Mouse (Mus musculus) heart, adult 9 months (tissue): ENCODE results near the gene Sept11.
A peak's percentile ranks its signal among the peaks of the same experiment; 100 is the strongest.

Source experiments
- DNase-seq, 2 experiments: peaks; one replicate each; pipeline ENCODE4 v3.0.0; 2022; ENCODE audit warnings: low spot score in 2 of 2

Gene Sept11

GRCm38 (mm10) chr5:93174675-93175074 lies 81.4 kb downstream of the Sept11 start:
- no peak for DNase-seq

GRCm38 (mm10) chr5:93178616-93179015 lies 85.4 kb downstream of the Sept11 start:
- no peak for DNase-seq

DNA sequence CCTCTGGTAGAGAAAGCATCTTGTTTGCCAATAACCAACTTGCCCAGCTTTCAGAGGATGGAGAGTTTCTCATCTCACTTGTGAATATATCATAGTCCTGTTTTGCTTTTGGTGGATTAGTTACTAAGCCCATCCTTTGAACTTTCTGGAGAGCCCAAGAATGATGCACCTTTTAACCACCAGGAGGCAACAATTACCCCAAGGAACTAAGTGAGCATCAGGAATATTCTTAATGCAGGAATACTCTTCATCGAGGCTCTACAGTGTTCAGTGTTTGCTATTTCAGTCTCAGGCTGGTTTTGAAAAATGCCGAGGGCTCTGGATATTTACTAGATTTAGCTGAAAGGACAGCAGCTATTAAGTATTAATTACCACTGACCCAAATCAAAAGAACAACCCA lies 87.0 kb downstream of the Sept11 start:
- DNase-seq = peak in 1 of 2 experiments; percentile 16

DNA sequence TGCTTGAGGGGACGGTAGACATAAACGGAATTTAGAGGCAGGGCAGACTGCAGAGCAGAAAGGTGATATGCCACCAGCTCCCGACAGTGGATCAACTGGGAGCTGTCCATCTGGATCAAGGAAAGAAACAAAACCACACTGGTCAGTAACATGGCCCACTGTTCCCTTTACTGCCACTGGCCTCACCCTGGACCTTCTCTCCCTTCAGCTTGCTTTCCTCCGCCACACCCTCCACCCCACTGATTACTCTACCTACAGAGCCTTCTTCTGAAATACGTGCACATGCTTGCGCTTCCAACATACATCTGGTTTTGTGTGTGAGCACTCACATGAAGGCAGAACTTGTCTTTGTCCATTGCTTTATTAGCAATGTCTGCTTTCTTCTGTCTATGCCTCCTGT lies 90.1 kb downstream of the Sept11 start:
- DNase-seq = no peak

DNA sequence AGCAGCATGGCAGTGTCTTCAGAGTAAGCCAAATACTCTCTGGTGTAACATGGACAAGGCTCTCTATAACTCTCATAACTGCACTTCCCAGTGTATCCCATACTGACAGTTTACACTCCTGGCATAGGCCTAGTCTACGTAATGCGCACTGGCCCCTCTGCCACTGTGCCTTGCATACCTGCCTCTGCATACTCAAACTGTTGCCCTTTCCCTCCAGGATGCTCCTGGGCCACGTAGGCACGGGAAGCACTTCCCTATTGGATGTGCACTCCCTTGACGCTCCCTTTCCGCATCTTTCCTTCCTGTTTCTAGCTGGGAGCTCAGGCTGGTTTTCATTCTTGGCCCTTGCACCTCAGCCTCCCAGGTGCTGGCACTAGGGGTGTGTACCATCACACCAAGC lies 91.3 kb downstream of the Sept11 start:
- no peak for DNase-seq

DNA sequence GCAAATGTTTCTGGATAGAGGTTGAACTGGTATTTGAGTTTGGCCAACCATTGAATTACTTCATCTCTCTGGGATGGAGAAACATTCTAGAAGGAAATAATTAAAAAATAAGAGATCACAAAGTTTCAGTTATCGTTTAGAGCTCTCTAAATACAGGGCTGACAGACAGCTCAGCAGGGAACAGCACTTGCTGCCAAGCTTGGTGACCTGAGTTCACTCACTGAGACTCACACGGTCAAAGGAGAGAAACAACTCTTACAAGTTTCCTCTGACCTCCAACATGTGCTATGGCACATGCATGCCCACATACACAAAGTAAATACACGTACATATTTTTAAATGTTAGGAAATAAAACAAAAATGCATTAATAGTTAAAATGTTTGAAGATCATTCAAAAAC lies 96.4 kb downstream of the Sept11 start:
- peak in 1 of 2 experiments; percentile 19 for DNase-seq

GRCm38 (mm10) chr5:93190428-93190827 lies 97.2 kb downstream of the Sept11 start:
- DNase-seq = no peak

DNA sequence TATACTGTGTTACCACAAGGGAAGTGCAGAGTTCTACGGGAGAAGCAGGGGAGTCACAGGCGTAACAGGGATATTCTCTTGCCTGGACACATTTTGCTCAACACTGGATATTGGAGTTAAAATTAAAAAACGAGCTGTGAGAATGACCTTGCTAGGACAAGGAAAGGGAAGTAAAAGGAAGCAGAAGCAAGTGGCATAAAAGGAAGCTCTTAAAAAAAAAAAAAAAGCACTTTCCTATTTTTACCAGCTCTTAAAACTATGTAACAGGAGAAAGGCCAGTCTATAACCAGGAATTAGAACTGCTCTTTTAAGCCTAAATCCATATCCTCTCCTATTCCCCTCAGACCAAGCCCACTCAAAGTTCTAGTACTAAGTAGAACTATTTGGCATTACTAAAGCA lies 105.0 kb downstream of the Sept11 start:
- no peak for DNase-seq

- DNase-seq = no peak
These were observed 107.9 kb downstream of the Sept11 start for GRCm38 (mm10) chr5:93201181-93201580.

DNA sequence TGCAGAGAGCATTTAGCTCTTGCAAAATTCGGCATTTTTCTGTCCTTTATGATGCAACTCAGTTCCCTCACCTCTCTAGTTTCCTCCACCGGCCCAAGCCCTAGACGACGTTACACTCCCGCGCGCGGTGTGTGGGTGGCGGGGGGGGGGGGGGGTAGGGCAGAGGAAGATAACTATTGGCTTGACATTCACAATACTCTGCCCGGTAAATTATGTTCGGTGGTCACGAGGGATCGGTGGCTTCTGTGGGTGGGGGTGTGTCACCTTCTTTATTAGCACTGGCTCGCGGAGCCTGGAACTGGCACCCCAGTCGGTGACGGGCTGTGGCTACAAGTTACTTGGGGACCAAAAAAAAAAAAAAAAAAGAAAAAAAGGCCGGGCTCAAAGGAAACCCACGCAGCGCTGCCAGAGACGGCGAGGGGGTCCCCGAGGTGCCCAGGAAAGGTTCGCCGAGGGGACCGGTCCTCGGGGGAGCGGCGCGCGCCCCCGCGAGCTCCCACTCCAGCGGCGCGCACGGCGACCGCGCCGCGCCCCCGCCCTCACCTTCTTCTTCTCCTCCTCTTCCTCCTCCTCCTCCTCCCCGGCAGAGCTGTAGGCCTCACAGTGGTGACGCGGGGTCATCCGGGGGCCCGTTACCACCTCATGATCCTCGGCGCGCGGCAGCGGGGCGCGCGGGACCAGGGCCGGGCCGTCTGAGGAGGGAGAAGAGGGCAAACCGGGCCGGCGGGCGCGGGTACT lies 112.3 kb downstream of the Sept11 start:
- peak; percentile 49 to 72 for DNase-seq

- peak; percentile 96 for DNase-seq
These were observed 113.1 kb downstream of the Sept11 start, which contains the start of the genes Ccni and 2010109A12Rik for GRCm38 (mm10) chr5:93206109-93207005. Gene Ccni (minus strand): TSS chr5:93206495. Gene 2010109A12Rik (plus strand): TSS chr5:93206518.

- DNase-seq = no peak
These were observed 113.7 kb downstream of the Sept11 start for GRCm38 (mm10) chr5:93207006-93207348.

DNA sequence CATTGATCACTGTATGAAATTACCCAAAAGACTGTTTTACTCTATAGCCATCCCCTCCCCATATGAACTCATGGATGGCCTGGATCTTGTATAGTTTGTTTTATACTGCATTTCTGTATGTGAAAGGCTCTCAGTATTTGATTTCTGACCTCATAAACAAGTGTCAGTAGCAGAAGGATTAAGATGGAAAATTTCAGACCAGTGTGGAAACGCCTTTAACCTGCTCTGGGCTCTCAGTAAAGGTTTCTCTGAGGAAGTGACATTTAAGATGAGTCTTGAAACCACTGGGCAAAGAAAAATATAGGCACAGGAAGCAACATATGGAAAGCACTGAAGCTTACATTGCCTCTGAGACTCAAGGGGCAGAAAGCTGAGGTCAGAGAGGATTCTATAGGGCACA lies 114.3 kb downstream of the Sept11 start:
- no peak for DNase-seq

GRCm38 (mm10) chr5:93218375-93218774 lies 125.1 kb downstream of the Sept11 start:
- DNase-seq = no peak

DNA sequence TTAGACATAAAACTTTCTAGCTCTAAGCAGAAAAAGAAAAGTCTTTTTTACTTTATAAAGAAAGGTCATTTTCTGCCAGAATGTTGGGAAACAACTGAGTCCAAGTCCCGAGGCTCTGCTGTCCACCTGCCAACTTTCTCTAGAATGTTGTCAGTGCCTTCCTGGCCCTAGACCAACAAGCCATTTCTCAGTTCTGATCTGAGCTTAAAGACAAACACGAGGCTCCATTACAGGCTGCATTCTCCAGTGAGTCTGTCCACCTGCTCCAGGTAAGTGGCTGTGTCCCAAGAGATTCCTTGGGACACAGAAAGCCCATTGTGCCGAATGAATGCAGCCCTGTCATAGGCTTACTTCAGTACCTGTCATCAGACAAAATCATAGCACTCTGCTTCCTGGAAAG lies 128.4 kb downstream of the Sept11 start:
- peak; percentile 18 to 43 for DNase-seq

DNA sequence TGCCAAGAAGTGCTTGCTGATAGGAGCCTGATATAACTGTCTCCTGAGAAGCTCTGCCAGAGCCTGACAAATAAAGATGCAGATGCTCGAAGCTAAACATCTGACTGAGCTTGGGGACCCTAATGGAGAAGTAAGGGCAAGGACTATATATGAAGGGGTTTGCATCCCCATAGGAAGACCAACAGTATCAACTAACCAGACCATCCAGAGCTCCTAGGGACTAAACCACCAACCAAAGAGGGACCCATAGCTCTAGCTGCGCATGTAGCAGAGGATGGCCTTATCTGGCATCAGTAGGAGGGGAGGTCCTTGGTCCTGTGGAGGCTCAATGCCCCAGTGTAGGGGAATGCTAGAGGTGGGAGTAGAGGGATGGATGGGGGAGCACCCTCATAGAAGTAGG lies 131.3 kb downstream of the Sept11 start:
- DNase-seq = no peak
